Mouse (Mus musculus): Measurements from ENCODE around the gene Gm10037.

DNA sequence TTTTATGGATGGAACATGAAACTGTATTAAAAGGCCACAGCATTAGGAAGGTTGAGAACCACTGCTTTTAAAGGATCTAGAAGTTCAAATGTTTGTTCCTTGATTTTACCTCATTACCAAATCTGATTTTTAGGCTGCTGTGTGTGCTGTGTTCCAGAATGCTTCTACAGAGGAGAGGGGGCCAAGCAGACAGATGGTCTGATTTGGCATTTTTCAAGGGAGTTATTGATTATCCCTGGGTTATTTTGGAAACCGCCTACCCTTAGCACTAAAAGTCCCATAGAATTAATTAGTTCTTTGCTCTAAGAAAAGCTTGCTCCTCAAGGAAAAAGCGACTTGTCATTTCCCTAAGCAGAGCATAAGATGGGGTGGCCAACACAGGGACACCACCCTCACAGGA lies 23.1 kb downstream of the Gm10037 start:
- TF ChIP-seq CTCF (IDR thresholded peaks at IDR 0.05; ENCODE audit: low read depth) (no peak), EP300 (optimal IDR thresholded peaks at IDR 0.05) (no peak)
